Mouse (Mus musculus): ENCODE results near the gene Pdzk1.

Gene Pdzk1

GRCm38 (mm10) chr3:96836414-96836813, 7.3 kb downstream of the Pdzk1 start:
- peak; percentile 26 for DNase-seq (ENCODE audit: low spot score)

GRCm38 (mm10) chr3:96838996-96839645, 10.0 kb downstream of the Pdzk1 start:
- no peak for DNase-seq (ENCODE audit: low spot score)

- DNase-seq (ENCODE audit: low spot score) = no peak
Observed at GRCm38 (mm10) chr3:96845191-96845590, 16.1 kb downstream of the Pdzk1 start.

- peak; percentile 10 for DNase-seq (ENCODE audit: low spot score)
Observed at GRCm38 (mm10) chr3:96845806-96846205, 16.7 kb downstream of the Pdzk1 start.

GRCm38 (mm10) chr3:96846985-96847384, 17.9 kb downstream of the Pdzk1 start:
- DNase-seq (ENCODE audit: low spot score) = no peak

GRCm38 (mm10) chr3:96847661-96848060, 18.6 kb downstream of the Pdzk1 start:
- DNase-seq (ENCODE audit: low spot score) = no peak

- DNase-seq (ENCODE audit: low spot score) = no peak
Observed at GRCm38 (mm10) chr3:96848470-96848869, 19.4 kb downstream of the Pdzk1 start.

GRCm38 (mm10) chr3:96849168-96849727, 20.2 kb downstream of the Pdzk1 start:
- no peak for DNase-seq (ENCODE audit: low spot score)

- no peak for DNase-seq (ENCODE audit: low spot score)
Observed at GRCm38 (mm10) chr3:96852561-96852960, 23.5 kb downstream of the Pdzk1 start.

- no peak for DNase-seq (ENCODE audit: low spot score)
Observed at GRCm38 (mm10) chr3:96854376-96854775, 25.3 kb downstream of the Pdzk1 start.

GRCm38 (mm10) chr3:96855833-96856232, 26.7 kb downstream of the Pdzk1 start:
- DNase-seq (ENCODE audit: low spot score) = no peak

- DNase-seq (ENCODE audit: low spot score) = no peak
Observed at GRCm38 (mm10) chr3:96860498-96860897, 31.4 kb downstream of the Pdzk1 start.

GRCm38 (mm10) chr3:96867863-96868262, 38.8 kb downstream of the Pdzk1 start:
- DNase-seq (ENCODE audit: low spot score) = no peak

- DNase-seq (ENCODE audit: low spot score) = no peak
Observed at GRCm38 (mm10) chr3:96868566-96868965, 39.5 kb downstream of the Pdzk1 start.

- DNase-seq (ENCODE audit: low spot score) = no peak
Observed at GRCm38 (mm10) chr3:96869091-96869490, 40.0 kb downstream of the Pdzk1 start.

- no peak for DNase-seq (ENCODE audit: low spot score)
Observed at GRCm38 (mm10) chr3:96870270-96870669, 41.2 kb downstream of the Pdzk1 start.

- no peak for DNase-seq (ENCODE audit: low spot score)
Observed at GRCm38 (mm10) chr3:96871070-96871469, 42.0 kb downstream of the Pdzk1 start.

- no peak for DNase-seq (ENCODE audit: low spot score)
Observed at GRCm38 (mm10) chr3:96872501-96872900, 43.4 kb downstream of the Pdzk1 start.

- DNase-seq (ENCODE audit: low spot score) = no peak
Observed at GRCm38 (mm10) chr3:96874808-96875571, 45.9 kb downstream of the Pdzk1 start.

- no peak for DNase-seq (ENCODE audit: low spot score)
Observed at GRCm38 (mm10) chr3:96879536-96879935, 50.5 kb downstream of the Pdzk1 start.

- no peak for DNase-seq (ENCODE audit: low spot score)
Observed at GRCm38 (mm10) chr3:96880385-96880784, 51.3 kb downstream of the Pdzk1 start.

GRCm38 (mm10) chr3:96881557-96881956, 52.5 kb downstream of the Pdzk1 start:
- DNase-seq (ENCODE audit: low spot score) = no peak
